Mouse (Mus musculus): ENCODE results near the gene Fam186a.

The Fam186a gene

DNA sequence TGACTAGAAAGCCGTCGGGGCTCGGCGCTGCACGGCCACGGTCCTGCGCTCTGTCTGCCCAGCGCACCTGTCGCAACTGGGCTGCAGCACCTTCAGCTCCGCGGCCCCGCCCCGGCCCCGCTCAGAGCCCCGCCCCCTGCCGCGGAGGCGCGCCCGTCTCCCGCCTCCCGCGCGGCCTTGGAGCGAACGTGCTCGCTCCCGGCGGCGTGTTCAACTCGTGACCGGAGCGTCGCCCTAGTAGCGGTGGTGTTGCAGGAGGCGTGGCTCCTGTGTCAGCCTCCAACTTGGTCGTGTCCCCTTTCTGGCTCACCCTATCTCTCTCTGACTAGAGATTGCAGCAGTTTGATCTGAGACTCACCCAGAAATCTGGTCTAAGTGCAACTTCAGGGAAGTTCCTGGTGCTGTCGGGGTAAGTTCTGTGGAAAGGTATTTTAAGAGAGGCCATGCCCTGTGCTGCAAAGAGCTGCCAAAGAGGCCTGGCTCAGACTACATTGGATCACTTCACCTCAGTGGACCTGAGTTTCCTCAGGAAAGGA, 91.5 kb downstream of the Fam186a start, which contains the start of gene Lima1:
Gene Lima1, minus strand, starts transcription at position 123 of the 536 bp plus-strand sequence.
- DNase-seq (ENCODE audit: inconsistent age in 2 of 2, low spot score in 1 of 2), result peak; percentile 91 to 96

DNA sequence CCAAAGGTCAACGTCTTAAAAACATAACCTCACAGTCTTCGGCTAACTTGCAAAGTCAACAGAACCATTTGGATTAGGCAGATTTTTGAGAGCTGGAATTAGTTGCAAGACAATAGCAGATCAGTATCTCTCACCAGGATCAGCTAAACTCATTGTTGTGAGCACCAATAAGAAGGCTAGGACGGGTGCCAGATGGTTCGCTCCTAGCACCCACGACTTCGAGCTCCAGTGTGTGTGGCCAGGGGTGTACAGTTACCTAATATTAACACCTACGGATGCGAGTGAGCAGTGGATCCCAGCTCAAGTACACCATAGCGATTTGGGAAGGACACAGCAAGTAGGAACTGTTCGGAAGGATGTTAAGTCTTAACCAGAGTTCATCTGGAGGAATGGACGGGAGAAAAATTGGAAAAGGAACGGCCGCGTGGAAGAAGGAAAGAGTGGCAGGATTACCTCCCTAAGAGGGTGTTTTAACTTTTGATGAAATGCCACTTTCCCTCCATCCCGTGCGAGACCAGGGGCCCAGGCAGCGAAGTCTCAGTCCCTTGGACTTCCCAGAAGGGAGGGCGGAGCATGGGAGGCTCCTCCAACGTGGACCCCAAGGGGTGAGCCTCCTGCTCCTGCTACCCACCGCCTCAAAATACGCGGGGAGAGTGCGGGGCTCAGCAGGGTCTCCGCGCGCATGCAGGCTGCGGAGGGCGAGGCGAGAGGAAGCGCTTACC, 92.1 kb downstream of the Fam186a start:
- DNase-seq (ENCODE audit: inconsistent age in 2 of 2, low spot score in 1 of 2), result peak in 1 of 2 experiments; percentile 81

DNA sequence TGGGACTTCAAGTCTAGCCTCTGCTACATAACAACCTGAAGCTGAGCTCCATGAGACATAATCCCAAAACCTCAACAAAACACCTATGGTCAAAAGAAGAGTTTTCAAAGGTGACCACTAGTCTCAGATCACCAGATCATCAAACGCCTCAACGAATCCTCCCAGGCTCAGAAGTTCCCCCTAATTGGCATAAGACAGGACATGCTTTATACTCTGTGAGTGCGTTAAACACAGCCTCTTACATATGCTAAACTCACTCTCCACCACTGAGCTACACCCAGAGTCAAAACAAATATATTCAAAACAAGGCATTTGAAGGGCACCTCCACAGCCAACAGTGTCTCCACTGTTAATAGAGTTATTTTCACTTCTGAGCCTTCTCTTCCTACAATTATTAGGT, 94.3 kb downstream of the Fam186a start:
- no peak for DNase-seq (ENCODE audit: inconsistent age in 2 of 2, low spot score in 1 of 2)

Data from adrenal gland, adult (tissue).